Mouse (Mus musculus) kidney, adult 18-20 months (tissue): ENCODE data around the gene Fetub.

ENCODE experiments used
- DNase-seq: peaks from one replicate; pipeline ENCODE4 v3.0.0; 2021

Fetub gene

GRCm38 (mm10) chr16:22918034-22918433 lies at the start of gene Fetub:
TSS of gene Fetub (plus strand) at chr16:22918334.
- no peak for DNase-seq

DNA sequence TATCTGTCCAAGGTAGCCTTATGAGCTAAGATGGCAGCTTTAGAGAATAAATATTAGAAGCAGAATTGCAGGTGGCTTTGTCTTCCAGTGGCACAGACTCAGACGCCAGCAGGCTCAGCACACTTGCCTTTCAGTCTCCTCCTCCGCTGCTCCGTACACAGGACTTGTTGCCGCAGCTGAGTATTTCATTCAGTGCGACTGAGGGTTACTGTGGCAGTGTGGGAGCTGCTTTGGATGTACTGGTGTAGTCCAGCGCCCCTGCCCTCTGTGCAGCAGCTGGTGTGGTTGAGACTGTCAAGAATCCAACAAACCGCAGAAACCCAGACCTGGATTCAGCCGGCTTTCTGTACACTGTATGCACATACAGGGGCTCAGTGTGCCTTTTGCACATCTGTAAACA lies 45.7 kb upstream of the Fetub start:
- DNase-seq = no peak

- DNase-seq = no peak
Measured at GRCm38 (mm10) chr16:22873369-22873768, 44.8 kb upstream of the Fetub start.

GRCm38 (mm10) chr16:22876218-22877043 lies 41.7 kb upstream of the Fetub start:
- no peak for DNase-seq

GRCm38 (mm10) chr16:22877660-22878390 lies 40.3 kb upstream of the Fetub start:
- no peak for DNase-seq

GRCm38 (mm10) chr16:22878716-22879115 lies 39.4 kb upstream of the Fetub start:
- DNase-seq = no peak

DNA sequence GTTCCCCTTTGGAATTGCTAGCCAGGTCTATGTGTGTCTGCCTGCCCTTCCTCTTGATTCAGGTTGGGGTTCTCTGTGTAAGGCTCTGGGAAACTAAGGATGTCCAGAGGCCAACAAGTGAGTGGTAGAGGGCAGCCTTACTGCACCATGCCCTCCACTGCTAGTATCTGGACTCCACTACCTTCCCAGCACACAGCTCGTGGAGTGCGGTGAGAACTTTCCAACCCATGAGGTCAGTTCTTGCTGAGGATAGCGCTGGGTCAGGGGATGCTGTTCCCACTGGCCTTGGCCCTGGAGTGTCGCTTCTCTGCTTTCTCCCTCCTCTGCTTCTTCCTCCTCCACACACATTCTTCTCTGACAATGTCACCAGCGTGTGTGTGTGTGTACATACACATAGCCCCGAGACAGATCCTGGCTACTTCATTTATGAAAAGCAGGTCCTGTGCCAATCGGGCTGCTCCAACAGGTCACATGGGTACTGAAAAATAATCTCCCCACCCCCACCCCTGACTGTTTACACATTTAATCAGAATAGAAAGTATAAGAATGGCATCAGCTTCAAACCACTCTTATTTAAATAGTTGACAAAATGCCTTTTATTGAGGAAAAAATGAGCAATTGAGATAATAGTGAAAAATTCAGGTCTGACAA lies 38.1 kb upstream of the Fetub start:
- no peak for DNase-seq

- no peak for DNase-seq
Measured at GRCm38 (mm10) chr16:22880900-22881299, 37.2 kb upstream of the Fetub start.

DNA sequence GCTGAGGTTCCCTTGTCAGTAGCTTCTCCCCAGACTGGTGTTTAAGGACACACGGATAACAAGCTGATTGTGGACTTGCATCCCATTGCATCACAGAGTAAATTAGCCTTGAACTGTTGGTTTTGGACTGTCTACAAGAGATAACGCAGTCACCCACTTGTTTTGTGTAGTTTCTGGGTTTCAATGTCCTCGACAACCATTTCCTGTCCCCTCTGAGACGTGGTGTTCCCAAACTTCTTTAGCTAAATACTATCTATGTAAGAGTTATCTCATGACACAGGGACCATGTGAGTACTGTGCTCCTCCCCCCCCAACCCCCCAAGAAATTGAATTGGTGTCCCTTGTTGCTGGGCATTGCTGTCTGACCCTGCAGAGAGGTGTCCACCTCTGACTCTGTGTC lies 36.6 kb upstream of the Fetub start:
- DNase-seq = no peak

DNA sequence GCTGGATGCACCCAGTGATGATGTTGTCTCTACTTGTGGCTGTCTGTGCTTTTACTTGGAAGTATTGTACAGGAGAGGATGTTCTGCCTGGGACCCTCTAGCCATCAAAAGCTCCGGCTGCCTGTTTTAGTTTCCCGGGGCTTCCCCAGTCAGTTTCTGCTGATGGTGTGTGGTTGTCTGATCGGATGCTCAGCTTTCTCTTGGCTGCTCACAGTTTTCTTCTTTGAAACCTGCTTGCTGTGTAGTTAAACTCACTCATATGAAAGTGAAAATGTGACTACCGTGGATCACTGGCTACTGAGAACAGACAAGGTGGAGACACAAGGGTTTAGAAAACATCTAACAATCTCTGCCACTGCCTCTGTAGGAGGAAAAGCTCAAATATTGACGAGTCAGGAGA lies 34.7 kb upstream of the Fetub start:
- DNase-seq = no peak

- DNase-seq = no peak
Measured at GRCm38 (mm10) chr16:22885356-22885755, 32.8 kb upstream of the Fetub start.

- DNase-seq = no peak
Measured at GRCm38 (mm10) chr16:22886726-22887125, 31.4 kb upstream of the Fetub start.

DNA sequence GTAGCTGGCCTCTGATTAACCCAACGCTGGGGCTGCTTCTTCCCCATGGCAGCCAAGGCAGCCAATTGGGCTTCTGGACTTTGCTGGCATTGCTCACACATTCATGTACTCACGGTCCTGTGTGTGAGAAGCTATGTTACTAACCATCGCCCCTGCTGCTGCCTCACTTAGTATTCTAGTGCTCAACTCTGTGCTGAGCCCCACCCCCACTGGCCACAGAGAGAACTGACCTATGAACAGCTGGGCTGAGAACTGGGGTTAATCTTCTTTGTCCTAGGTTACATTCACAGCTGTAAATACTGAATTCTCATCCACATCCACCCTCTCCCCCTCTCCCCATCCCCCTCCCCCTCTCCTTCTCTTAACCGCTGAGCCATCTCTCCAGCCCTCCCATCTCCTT lies 29.3 kb upstream of the Fetub start:
- no peak for DNase-seq

GRCm38 (mm10) chr16:22889716-22890115 lies 28.4 kb upstream of the Fetub start:
- no peak for DNase-seq

- DNase-seq = no peak
Measured at GRCm38 (mm10) chr16:22890683-22891510, 27.2 kb upstream of the Fetub start, which contains the start of gene Ahsg. TSS of gene Ahsg (plus strand) at chr16:22891277.

GRCm38 (mm10) chr16:22891733-22892154 lies 26.4 kb upstream of the Fetub start:
- DNase-seq = no peak

DNA sequence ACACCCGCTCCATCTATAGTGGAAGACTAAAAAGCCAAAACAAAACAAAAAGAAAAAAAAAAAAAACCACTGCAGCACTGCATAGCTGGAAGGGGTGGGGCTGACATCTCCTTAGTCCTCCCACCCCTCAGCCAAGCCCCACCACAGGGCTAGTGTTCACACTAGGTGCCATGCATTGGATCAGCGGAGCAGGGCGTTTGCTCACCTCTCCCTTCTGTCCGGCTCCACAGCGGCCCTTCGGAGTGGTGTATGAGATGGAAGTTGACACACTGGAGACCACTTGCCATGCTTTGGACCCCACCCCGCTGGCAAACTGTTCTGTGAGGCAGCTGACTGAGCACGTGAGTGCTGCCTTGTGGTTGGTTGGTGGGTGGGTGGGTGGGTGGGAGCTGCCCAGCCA lies 24.0 kb upstream of the Fetub start:
- DNase-seq = no peak

DNA sequence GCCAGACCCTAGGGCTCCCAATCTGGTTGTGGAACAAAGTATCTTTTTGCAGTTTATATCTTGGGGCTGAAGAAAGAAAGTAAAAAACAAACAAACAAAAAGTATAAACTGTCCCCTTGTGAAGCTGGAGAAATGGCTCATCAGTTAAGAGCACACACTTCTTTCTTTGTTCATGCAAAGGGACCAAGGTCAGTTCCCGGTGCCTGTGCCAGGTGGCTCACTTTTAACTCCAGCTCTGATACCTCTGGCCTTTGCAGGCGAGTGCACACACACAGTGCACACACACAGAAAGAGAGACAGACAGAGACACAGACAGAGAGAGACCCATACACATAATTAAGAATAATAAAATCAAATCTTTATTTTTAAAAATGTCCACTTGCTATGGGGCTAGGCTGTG lies 21.5 kb upstream of the Fetub start:
- no peak for DNase-seq

DNA sequence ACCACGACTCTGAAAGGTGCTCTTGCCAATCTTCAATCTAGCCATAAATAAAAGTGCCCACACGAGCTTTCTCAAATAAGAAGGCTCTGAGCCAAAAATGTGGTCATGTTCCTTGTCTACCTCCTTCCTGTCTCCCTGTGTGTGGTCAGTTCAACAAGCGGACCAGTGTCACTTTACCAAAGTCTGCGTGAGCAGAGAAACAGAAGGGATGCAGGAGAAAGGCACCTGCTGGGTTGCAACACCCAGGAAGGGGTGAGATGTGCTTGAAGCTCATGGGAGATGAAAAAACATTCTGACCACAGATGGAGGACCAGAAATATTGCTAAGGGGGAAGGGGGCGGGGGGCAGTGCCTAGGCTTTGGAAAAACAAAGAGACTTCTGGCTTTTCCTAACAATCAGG lies 18.8 kb upstream of the Fetub start:
- no peak for DNase-seq

DNA sequence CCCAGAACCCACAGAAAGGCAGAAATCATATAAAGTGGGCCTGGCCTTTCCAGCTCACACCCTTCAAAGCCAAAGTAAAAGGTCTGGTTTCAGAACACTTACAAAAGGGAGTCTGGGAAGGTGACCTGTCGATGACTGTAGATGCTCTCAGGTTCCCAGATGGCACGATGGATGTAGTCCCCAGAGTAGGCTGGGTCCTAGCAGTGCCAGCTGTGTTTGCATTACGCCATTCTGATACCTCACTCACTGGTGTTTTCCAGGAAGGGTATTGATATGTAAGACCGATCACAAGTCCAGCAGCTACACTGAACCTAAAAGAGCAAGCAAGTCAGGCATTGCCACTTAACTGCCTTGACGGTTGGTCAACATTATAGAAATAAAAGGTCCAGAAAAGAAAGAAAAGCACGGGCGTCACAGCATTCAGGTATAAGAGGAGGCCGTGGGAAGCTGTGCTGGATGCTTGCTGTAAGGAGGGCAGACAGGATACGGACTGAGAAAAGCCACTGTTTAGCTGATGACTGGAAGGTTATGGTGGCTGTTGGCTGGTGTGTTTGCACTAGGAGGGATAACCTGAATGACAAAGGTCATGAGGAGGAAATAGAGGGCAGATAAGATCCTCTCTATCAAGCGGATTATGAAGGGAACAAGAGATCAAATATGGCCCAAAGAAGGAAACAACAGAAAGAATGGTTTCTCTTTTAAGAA lies 18.1 kb upstream of the Fetub start:
- DNase-seq = no peak

GRCm38 (mm10) chr16:22901326-22901725 lies 16.8 kb upstream of the Fetub start:
- DNase-seq = no peak

- DNase-seq = no peak
Measured at GRCm38 (mm10) chr16:22909290-22909689, 8.8 kb upstream of the Fetub start.
